Mouse (Mus musculus): Measurements from ENCODE around the gene Mxra8. TPM values are rescaled to one million over a fixed set of nuclear protein-coding genes. Genes with fewer than 3 reads are reported as not detected.

Mxra8 gene
- polyA plus RNA-seq, 1 experiment from 2014 or later = 19.0 TPM

DNA sequence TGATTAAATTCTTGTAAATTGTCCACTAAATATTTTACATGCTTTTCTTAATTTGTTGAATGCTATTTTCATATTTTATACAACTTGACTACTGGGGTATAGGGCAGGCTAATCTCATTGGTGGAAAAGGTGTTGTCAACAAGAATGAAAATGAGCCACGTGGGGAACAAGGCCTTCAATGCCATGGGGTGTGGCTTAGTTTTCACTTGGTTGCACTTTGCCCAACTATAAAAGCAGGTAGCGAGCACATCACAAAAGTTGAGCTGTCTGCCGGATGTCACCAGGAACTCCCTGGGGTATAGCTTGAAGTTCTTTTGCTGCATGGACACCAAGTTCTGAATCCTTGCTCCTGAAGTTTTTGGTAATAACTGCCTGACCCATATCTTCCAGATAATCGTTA, 21.9 kb upstream of the Mxra8 start:
- Histone ChIP-seq H3K27ac (replicated peaks) (no peak overlapping the region), H3K9ac (replicated peaks) (no peak overlapping the region), H3K4me1 (peaks cover 19% of the 10 kb centered on the region), H3K4me3 (no peak overlapping the region), H3K4me2 (replicated peaks) (no peak overlapping the region), H3K27me3 (no peaks in the 10 kb centered on the region), H3K9me3 (no peaks in the 10 kb centered on the region), H3K36me3 (peaks cover 82% of the 10 kb centered on the region)
- 74% methylated on average over 4 of the region's 4 CpGs for WGBS
- no peak for ATAC-seq (replicated peaks)

DNA sequence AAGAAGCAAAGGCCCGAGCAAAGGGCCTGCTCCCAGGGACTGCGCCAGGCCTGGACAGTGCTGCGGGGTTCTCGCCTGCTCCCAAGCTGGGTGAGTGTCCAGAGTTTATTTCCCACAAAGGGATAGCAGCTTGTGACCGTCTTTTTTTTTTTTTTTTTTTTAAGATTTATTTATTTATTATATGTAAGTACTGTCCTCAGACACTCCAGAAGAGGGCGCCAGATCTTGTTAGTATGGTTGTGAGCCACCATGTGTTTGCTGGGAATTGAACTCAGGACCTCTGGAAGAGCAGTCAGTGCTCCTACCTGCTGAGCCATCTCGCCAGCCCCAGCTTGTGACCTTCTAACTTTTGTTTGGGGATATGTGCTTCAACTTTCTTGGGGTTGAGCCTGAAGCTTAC, 18.5 kb upstream of the Mxra8 start:
- ATAC-seq (replicated peaks) = no peak

DNA sequence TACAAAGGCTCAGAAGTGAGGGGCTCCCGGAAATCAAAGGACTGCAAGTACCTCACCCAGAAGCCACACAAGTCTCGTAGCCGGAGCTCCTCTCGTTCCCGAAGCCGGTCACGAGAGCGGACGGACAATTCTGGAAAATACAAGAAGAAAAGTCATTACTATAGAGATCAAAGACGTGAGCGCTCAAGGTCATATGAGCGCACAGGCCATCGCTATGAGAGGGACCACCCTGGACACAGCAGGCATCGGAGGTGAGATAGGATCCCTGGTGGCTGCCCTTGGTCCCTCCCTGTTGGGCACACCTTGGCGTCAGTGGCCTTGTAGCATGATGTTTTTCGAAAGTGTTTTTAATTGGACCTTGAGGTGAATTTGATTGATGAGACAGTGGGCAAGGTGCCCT, 16.0 kb upstream of the Mxra8 start:
- H3K4me1 ChIP-seq = no peaks in the 10 kb centered on the region
- peaks cover 88% of the 10 kb centered on the region for H3K36me3 ChIP-seq
- H3K4me2 ChIP-seq (replicated peaks) = no peak overlapping the region
- H3K9ac ChIP-seq (replicated peaks) = no peak overlapping the region
- H3K9me3 ChIP-seq = no peaks in the 10 kb centered on the region
- H3K4me3 ChIP-seq = no peak overlapping the region
- ATAC-seq (replicated peaks) = no peak
- WGBS = 96% methylated on average over 16 of the region's 16 CpGs
- no peaks in the 10 kb centered on the region for H3K27me3 ChIP-seq
- no peak overlapping the region for H3K27ac ChIP-seq (replicated peaks)

More for the DNA sequence above, 18.5 kb upstream of the Mxra8 start:
- H3K27ac ChIP-seq (replicated peaks) = no peak overlapping the region
- H3K9ac ChIP-seq (replicated peaks) = no peak overlapping the region
- no peak overlapping the region for H3K4me3 ChIP-seq
- H3K9me3 ChIP-seq = no peaks in the 10 kb centered on the region
- no peaks in the 10 kb centered on the region for H3K4me1 ChIP-seq
- 79% methylated on average over 7 of the region's 7 CpGs for WGBS
- no peak overlapping the region for H3K4me2 ChIP-seq (replicated peaks)
- peaks cover 95% of the 10 kb centered on the region for H3K36me3 ChIP-seq
- H3K27me3 ChIP-seq = no peaks in the 10 kb centered on the region

DNA sequence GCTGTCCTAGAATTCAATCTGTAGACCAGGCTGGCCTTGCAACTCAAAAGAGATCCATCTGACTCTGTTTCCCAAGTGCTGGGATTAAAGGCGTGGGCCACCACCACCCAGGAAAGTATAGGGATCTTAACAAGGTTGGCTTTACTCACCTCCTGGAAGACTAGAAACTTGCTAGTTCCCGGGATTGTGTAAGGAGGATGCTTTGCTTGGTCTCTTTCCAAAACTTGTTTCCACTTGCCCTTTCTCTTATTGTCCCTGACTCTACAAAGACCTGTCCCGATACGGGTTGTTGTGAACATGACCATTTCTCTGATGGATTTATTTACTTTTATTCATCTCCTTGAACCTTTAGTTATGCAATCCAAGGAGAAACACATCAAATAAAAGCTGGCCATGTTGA, 9.6 kb upstream of the Mxra8 start:
- whole genome bisulfite sequencing = 90% methylated on average over 4 of the region's 4 CpGs
- Histone ChIP-seq H3K4me1 (peaks cover 29% of the 10 kb centered on the region), H3K36me3 (peaks cover 26% of the 10 kb centered on the region), H3K27ac (replicated peaks) (no peak overlapping the region), H3K9ac (replicated peaks) (no peak overlapping the region), H3K27me3 (no peaks in the 10 kb centered on the region), H3K9me3 (no peaks in the 10 kb centered on the region), H3K4me3 (no peak overlapping the region), H3K4me2 (replicated peaks) (no peak overlapping the region)
- no peak for ATAC-seq (replicated peaks)

DNA sequence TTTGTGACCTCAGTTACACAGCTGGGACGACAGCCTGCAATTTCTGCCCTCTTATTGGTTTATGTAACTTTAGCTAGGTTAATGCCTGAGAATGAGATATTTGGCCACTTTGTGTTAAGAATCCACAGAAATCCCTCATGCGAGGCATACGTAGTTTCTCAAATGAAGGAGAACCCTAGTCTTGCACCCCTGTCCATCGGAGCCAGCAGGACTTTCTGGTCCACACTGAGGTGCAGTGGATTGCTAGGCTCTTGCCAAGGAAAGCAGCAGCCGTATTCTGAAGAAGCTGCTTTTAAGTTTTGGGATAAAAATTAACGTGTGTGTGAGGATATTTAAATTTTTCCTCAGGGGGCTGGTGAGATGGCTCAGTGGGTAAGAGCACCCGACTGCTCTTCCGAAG, 8.9 kb upstream of the Mxra8 start:
- Histone ChIP-seq H3K9ac (replicated peaks) (no peak overlapping the region), H3K27me3 (no peaks in the 10 kb centered on the region), H3K36me3 (peaks cover 24% of the 10 kb centered on the region), H3K4me2 (replicated peaks) (peak overlapping the region; percentile 98; the same call in 1 of the 2 replicates), H3K4me1 (peaks cover 29% of the 10 kb centered on the region), H3K4me3 (peak overlapping the region; percentile 78), H3K9me3 (no peaks in the 10 kb centered on the region), H3K27ac (replicated peaks) (peak overlapping the region; percentile 92; the same call in 1 of the 2 replicates)
- WGBS = 56% methylated on average over 8 of the region's 8 CpGs
- ATAC-seq (replicated peaks) = no peak

DNA sequence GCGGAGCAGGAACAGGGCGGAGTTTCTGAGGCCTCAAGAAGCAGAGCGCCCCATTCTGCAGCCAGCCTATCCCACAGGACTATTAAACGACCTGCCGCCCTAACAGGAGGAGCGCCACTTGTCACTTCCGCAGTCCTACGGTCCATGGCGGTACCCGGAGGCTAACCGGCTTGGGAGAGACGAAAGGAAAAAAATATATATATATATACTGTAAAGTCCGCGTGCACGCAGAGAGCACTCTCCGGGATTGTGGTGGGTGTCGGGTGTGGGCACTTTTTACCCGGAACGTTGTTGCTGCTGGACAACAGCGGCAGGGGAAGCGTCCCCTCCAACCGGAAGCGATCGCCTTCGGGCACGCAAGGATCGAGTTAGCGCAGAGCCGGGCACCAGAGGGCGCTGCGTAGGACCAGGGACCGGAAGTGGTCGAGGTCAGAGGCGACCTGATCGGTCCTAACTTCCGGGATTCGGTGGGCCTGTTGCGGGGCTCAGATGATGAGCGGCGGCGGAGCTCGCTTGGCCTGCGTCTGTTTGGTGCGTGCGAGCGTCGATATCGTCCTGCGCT, 8.2 kb upstream of the Mxra8 start, which contains the start of gene Aurkaip1:
Gene Aurkaip1, plus strand, starts transcription at position 68 of the 562 bp plus-strand sequence.
- Histone ChIP-seq H3K27ac (replicated peaks) (peak within 1 kb of the TSS; percentile 92), H3K4me3 (peak within 1 kb of the TSS; percentile 78), H3K4me1 (peaks cover 29% of the 10 kb centered on the region), H3K27me3 (no peaks in the 10 kb centered on the region), H3K36me3 (peaks cover 21% of the 10 kb centered on the region), H3K9me3 (no peaks in the 10 kb centered on the region), H3K9ac (replicated peaks) (peak within 1 kb of the TSS; percentile 78), H3K4me2 (replicated peaks) (peak within 1 kb of the TSS; percentile 98)
- peak; percentile 94 for ATAC-seq (replicated peaks)
- WGBS = under 1% methylated on average over 49 of the region's 49 CpGs

DNA sequence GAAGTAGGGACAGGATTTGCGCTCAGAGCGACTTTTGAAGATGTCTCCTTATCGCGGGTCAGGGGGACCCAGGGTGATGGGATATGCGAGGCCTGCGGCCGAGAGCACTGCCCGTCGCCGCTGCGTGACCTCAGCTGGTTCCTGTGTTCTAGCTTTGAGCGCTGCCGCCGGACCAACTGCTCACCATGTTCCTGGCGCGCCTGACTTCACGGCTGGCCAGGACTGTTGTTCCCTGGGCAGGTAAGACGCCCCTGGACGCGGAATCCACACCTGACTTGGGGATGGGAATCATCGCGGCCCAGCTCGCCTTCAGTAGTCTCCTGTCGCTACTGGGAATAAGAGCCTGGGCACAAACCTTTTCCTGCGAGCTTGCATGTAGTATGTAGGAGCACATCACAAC, 7.6 kb upstream of the Mxra8 start:
- 1% methylated on average over 25 of the region's 25 CpGs for WGBS
- ATAC-seq (replicated peaks) = no peak

DNA sequence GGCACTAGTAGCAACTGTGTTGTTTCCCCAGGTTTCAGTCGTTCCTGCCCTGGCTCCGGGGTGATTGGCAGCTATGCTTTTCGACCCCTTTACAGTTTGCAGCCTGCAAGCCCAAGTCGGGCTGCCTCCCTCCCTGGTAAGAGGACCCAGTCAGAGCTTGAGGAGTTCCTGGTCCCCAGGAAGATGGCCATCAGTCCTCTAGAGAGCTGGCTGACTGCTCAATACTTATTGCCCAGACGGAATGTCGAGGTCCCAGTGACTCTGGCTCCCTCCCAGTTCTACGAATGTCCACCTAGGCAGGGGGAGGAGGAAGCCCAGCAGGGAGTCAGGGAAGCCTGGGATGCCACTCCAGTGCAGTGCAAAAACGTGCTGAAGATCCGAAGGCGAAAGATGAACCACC, 7.2 kb upstream of the Mxra8 start:
- H3K9ac ChIP-seq (replicated peaks) = peak overlapping the region; percentile 78
- no peaks in the 10 kb centered on the region for H3K27me3 ChIP-seq
- peaks cover 11% of the 10 kb centered on the region; the same call in 1 of the 2 replicates for H3K36me3 ChIP-seq
- H3K4me3 ChIP-seq = peak overlapping the region; percentile 78
- H3K4me2 ChIP-seq (replicated peaks) = peak overlapping the region; percentile 98
- no peak overlapping the region for H3K27ac ChIP-seq (replicated peaks)
- 60% methylated on average over 10 of the region's 10 CpGs for WGBS
- no peaks in the 10 kb centered on the region for H3K9me3 ChIP-seq
- ATAC-seq (replicated peaks) = no peak
- peaks cover 29% of the 10 kb centered on the region for H3K4me1 ChIP-seq

More for the DNA sequence above, 7.6 kb upstream of the Mxra8 start:
- no peaks in the 10 kb centered on the region for H3K9me3 ChIP-seq
- peak overlapping the region; percentile 78 for H3K9ac ChIP-seq (replicated peaks)
- no peaks in the 10 kb centered on the region for H3K27me3 ChIP-seq
- H3K4me1 ChIP-seq = peaks cover 29% of the 10 kb centered on the region
- peaks cover 15% of the 10 kb centered on the region for H3K36me3 ChIP-seq
- peak overlapping the region; percentile 98 for H3K4me2 ChIP-seq (replicated peaks)
- H3K4me3 ChIP-seq = peak overlapping the region; percentile 78
- H3K27ac ChIP-seq (replicated peaks) = peak overlapping the region; percentile 92

DNA sequence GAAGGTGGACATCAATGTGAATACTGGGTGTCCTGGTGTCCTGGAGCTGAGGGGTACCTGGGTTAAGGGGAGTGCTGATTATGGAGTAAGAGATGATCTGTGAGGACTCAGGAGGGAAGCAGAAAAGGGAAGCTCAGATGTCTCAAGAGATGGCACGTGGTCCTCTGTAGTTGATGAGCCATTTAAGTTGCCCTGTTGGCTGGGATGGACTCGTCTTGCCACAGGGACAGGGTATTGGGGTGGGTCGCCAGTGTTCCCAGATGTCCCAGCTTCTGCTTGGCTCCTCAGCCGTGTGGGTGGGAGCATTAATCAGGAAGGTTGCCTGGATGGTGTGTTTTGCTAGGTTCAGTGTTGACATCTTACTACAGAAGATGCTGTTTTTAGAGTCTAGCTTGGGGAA, 6.2 kb upstream of the Mxra8 start:
- Histone ChIP-seq H3K4me1 (peaks cover 29% of the 10 kb centered on the region), H3K4me3 (no peak overlapping the region), H3K9ac (replicated peaks) (no peak overlapping the region), H3K27me3 (no peaks in the 10 kb centered on the region), H3K4me2 (replicated peaks) (no peak overlapping the region), H3K9me3 (no peaks in the 10 kb centered on the region), H3K27ac (replicated peaks) (no peak overlapping the region), H3K36me3 (0 out of 2 replicates have a peak, but pooled peaks cover 5% of the 10 kb centered on the region)
- no peak for ATAC-seq (replicated peaks)
- 90% methylated on average over 4 of the region's 4 CpGs for WGBS

DNA sequence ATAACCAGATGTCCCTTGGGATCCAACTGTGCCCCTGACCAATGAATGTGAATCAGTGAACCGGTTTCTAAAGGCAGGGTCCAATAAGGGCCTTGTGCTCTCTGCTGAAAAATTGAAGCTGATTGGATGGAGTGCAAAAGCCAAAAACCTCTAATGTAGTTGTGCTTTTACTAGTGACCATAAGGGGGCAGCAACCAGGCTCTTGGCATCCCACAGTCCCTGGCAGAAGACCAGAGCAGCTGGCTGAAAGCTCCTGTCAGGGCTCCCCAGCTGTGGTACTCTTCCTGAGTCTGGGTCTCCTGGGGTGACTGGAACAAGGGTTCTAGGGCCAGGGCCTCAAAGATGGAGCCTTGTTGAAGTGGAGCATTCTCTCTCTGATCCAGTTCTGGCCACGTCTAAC, 5.6 kb upstream of the Mxra8 start:
- H3K4me1 ChIP-seq = peaks cover 29% of the 10 kb centered on the region
- no peak for ATAC-seq (replicated peaks)
- no peak overlapping the region for H3K4me2 ChIP-seq (replicated peaks)
- H3K4me3 ChIP-seq = no peak overlapping the region
- H3K27me3 ChIP-seq = no peaks in the 10 kb centered on the region
- H3K27ac ChIP-seq (replicated peaks) = peak overlapping the region; percentile 58
- WGBS = 35% methylated on average over 2 of the region's 2 CpGs
- H3K9me3 ChIP-seq = no peaks in the 10 kb centered on the region
- H3K9ac ChIP-seq (replicated peaks) = peak overlapping the region; percentile 8; the same call in 1 of the 2 replicates
- 0 out of 2 replicates have a peak, but pooled peaks cover 5% of the 10 kb centered on the region for H3K36me3 ChIP-seq

DNA sequence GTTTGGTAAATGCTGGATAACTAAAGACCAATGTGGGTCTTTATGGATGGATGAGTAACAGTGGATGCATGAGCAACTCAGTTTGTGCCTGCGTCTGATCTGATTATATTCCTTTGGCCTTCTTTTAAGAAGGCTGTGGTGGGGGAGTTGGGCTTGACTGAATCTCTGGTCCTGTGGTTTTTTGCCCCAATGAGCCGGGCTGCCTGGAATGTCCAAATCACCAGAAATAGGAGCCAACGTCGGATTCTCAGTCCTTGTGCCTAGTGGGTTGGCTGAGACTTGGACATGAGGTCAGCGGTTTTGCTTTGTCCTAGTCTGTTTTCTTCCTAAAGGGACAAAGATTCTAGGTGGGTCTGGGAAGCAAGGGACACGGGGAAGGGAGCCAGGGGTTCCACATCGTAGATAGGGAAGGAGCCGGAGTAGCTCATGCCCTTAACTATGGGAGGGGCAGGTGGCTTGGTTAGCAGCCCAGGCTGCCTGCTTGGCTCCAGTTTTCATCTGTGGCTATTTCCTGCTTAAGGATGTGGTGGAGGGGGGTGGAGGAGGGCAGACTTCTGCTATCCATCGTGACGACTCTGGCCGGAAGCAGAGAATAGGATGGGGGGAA, 2.0 kb upstream of the Mxra8 start:
- H3K4me2 ChIP-seq (replicated peaks) = no peak overlapping the region
- no peak overlapping the region for H3K4me3 ChIP-seq
- no peaks in the 10 kb centered on the region for H3K9me3 ChIP-seq
- 0 out of 2 replicates have a peak, but pooled peaks cover 5% of the 10 kb centered on the region for H3K36me3 ChIP-seq
- H3K27ac ChIP-seq (replicated peaks) = no peak overlapping the region
- ATAC-seq (replicated peaks) = no peak
- peaks cover 13% of the 10 kb centered on the region for H3K27me3 ChIP-seq
- H3K9ac ChIP-seq (replicated peaks) = no peak overlapping the region
- WGBS = 83% methylated on average over 11 of the region's 11 CpGs
- peaks cover 38% of the 10 kb centered on the region for H3K4me1 ChIP-seq

DNA sequence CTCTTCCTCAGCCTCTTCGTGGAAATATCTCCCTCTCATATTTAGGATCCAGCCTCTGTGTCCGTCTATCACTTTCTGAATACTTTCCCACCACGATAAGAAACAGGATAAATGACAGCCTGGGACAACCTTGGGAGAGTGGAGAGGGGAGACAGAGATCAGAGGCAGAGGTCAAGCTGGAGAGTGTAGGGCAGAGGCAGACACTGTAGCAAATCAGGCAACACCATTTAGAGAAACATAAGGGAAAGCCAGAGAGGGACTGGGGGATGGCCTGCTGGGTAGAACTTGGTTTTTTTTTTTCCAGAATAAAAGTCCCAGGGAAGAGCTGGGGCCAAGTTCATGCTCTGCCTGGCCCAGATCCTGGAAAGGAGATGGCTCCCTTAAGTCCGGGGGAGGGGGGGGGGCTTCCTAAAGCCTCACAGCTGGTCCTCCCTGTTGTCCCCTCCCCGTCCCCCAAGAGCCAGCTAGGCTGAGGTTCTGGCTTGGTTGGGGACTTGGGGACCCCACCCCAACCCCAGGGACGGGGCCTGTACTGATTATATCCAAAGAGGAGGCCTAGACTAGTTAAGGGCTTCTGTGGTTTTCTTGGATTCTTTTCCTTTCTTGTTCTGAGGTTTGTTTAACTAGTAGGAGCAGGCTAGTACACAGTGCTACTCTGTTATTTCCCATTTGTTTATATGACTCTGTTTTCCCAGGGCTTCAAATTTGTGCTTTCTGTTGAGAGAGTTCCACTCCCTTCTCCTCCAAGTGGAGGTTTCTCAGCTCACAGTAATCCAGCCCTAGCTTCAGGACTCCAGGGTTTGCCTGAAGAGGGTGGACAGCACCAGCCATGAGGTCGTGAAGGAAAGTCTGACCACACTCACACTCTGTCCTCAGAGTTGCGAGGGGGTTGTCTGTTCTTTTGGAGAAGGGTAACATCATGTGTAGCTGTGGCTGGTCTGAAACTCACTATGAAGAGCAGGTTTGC, 1.0 kb upstream of the Mxra8 start:
- Histone ChIP-seq H3K4me3 (no peak overlapping the region), H3K27ac (replicated peaks) (no peak overlapping the region), H3K4me2 (replicated peaks) (no peak overlapping the region), H3K4me1 (peaks cover 29% of the 10 kb centered on the region), H3K9ac (replicated peaks) (no peak overlapping the region), H3K9me3 (no peaks in the 10 kb centered on the region), H3K36me3 (0 out of 2 replicates have a peak, but pooled peaks cover 5% of the 10 kb centered on the region), H3K27me3 (peaks cover 13% of the 10 kb centered on the region)
- WGBS = 66% methylated on average over 8 of the region's 8 CpGs
- ATAC-seq (replicated peaks) = no peak

Data from forebrain, embryonic 15.5 days (tissue).